Mouse (Mus musculus) small intestine, adult 2 months (tissue): ENCODE data around the gene Psmd10.

ENCODE experiments used
- CTCF ChIP-seq: fragments of 200-500 bp; IDR thresholded peaks from 2 replicates; pipeline ENCODE4 v1.5.1; 2012; ENCODE audit warnings: low read depth, mild to moderate bottlenecking, control low read depth, inconsistent platforms, low read length, moderate library complexity, mixed read lengths; ENCODE audit not compliant: insufficient replicate concordance, insufficient read length; ENCODE audit errors: extremely low read depth
- POLR2A ChIP-seq: fragments of 200-500 bp; IDR thresholded peaks from 2 replicates; pipeline ENCODE4 v1.6.1; 2012; ENCODE audit warnings: low read depth, mild to moderate bottlenecking, control low read depth, inconsistent platforms, low read length, moderate library complexity

GRCm38 (mm10) chrX:140984795-140985194, 28.3 kb upstream of the Psmd10 start:
- TF ChIP-seq CTCF: no peak
- no peak for TF ChIP-seq POLR2A
